Mouse (Mus musculus) activated CD4-positive, CD25-positive, alpha-beta regulatory T cell, adult 4 months (primary cell): ENCODE measurements at regions not wholly inside any gene's neighbourhood (a gene's known extent, or its start where the extent isn't known, plus 50 kb on each side); places are given as distances from the start of the nearest gene placed in this dataset.

ENCODE experiments used
- ATAC-seq: one replicate; pipeline ENCODE4 v1.8.0; 2017

DNA sequence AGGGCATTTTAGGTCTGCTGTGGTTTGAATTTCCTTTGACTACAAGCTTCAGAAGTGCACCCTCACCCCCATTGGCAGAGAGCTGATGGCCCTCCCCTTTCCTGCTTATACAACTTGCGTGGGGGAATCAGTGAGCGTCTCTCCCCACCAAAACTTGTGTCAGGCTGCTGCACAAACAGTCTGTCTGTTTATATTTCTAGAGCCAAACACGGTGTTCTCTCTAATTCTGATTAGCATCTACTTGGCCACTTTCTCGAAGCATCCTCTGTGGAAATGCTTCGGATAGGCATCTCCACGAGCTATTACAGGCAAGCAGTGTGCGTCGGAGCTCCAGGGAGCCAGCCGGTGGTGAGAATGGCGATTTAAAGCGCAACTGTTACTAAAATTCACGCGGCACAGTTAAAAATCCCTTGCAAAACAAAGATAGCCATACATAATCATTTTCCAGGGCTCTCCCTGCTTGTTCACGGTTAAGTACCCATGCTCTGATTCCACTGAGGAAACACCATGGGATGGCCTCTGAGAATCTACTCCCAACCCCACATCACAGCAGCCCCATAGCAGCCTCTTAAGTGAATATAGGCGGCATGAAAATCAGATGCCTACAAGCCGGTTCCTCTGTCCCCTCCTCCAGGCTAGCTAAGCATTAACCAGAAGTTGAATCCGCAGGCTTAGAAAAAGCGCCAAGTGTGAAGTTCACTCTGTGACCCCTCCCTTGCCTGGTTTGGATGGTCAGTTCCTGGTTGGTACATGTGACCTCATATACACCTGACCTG, 273.7 kb upstream of the Sall1 start:
- ATAC-seq, result no peak

DNA sequence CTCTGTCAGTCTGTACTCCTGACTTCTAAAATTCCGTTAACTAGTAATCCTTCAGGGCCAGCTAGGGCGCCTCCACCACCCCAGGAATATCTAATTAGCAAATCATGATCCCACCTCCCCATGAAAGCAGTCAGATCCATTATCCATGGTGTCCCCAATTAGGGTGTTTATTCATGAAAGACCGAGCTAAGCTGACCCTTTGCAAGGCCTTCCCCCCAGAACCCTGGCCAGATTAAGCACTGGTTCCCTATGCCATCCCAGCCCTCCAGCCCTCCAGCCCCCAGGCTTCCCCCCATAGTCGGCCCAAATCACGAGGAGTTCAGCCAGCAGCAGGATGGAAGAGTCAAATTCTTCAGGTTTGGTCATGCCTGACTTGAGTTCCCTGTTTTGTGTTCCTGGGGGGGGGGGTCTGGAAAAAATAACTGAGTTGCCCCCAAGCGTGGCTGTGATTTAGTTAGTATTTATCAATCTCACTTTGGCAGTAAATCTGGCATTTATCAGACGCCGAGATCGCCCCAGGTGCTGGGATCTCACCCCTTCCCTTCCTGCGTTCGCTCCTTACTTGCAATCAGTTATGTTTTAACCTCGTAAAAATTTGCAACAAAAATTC, 272.7 kb upstream of the Sall1 start:
- no peak for ATAC-seq

DNA sequence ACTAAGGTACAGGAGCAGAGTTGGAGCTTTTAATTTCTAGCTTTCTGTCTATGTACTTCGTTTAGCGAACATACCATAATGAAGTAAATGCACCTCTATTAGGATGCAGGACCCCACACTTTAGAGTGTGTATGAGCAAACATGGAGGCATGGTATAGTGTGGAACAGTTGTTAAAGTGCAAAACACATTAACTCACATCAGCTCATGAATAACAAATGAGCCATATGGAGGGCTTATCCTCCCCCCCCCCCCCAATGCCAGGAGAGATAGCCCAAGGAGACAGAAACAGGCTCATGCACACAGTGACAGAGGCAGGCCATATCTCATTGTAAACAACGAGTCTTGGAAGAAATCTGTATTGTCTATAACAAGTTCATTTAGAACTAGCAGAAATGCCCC, 270.9 kb upstream of the Sall1 start:
- ATAC-seq, result no peak

GRCm38 (mm10) chr8:89310696-89311214, 266.8 kb upstream of the Sall1 start:
- no peak for ATAC-seq

GRCm38 (mm10) chr8:89309591-89309990, 265.6 kb upstream of the Sall1 start:
- no peak for ATAC-seq

GRCm38 (mm10) chr8:89308950-89309349, 265.0 kb upstream of the Sall1 start:
- ATAC-seq, result no peak

- no peak for ATAC-seq
Observed at GRCm38 (mm10) chr8:89308532-89308931, 264.6 kb upstream of the Sall1 start.

DNA sequence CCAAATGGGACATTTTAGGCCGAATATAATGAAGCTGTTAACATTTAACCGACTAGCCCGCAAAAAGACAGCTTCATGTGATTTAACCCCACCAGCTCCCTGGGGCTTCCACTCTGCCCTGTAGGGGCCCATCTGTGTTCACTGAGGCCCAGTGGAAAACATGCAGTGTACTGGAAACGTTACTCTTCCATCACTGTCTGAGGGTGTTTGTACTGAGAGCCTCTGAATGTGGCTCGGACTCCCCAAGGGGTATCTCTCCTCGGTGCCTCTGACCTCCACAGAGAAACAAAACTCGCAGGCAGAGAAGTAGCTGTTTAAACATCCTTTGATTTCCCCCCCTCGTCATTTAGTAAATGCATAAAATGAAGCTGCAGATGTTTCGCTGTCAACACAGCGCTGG, 263.6 kb upstream of the Sall1 start:
- ATAC-seq, result no peak

GRCm38 (mm10) chr8:89307085-89307484, 263.1 kb upstream of the Sall1 start:
- no peak for ATAC-seq

DNA sequence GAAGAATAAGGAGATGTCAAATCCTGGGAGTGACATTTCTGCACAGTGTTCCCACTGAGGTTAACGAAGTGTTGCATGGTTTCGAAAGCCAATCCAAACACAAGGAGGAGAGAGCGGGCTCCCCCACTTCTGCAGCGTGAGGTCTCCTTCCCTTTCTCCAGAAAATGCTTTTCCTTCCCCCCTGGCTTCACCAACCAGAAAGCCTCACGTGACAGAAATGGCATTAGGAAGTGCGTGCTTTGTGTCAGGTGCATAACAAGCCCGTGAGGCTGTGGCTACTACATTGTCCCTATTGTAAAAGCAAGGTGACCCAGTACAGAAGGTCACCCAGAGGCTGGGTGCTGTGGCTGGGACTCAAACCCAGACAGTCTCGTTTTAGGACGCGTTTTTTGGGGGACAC, 260.2 kb upstream of the Sall1 start:
- no peak for ATAC-seq

DNA sequence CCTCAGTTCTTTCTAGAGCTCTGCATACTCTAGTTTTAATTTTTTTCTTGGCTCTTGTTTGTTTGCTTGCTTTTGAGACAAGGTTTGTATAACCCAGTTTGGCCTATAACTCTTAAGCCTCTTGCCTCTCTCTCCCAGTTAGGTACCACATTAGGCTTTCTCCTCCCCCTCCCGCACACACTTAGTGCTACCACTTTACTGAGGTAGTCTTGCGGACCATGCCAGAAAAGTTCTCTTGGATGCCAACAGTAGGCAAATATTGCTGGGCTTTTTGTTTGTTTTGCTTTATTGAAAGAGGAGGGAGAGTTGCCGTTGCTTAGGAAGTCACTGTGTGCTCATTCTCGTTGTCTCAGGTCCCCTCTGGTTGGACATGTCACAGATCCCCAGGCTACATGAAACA, 259.4 kb upstream of the Sall1 start:
- no peak for ATAC-seq

DNA sequence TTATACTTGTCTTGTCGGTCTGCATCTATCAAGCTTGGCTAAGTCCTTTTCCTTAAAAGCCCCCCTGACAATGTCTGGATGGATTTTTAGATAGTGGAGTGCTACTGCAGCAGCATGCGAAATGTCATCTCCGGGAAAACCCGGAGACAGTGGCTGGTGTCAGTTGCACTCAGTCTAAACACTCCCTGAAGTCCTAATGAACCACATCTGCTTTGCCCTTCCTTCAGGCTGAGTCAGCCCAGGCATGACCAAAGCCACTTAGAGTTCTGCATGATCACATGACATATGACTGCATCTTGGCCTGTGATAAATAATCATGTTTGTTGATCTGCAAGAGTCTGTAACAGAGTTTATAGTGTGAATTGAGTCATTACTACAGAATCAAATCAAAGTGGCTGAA, 255.7 kb upstream of the Sall1 start:
- ATAC-seq, result no peak

- ATAC-seq, result no peak
Observed at GRCm38 (mm10) chr8:89295686-89296085, 251.7 kb upstream of the Sall1 start.

DNA sequence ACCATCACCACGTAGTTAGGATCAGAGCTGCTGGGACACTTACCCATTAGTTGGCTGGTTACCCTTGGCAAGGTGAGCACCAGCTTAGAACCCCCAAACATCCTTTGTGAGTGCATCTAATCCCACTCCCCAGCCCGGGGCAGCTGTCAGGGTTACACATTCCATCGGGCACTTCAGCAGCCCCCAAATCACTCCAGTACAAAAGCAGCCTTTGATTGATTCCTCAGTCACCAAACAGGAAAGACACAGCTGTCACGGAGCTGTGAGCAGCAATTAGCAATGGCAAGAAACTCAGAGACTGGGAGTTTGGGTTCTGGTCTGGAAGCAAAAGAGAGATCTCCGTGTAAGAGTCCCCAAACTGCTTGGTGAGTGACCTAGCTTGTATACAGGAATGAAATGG, 245.1 kb upstream of the Sall1 start:
- no peak for ATAC-seq

DNA sequence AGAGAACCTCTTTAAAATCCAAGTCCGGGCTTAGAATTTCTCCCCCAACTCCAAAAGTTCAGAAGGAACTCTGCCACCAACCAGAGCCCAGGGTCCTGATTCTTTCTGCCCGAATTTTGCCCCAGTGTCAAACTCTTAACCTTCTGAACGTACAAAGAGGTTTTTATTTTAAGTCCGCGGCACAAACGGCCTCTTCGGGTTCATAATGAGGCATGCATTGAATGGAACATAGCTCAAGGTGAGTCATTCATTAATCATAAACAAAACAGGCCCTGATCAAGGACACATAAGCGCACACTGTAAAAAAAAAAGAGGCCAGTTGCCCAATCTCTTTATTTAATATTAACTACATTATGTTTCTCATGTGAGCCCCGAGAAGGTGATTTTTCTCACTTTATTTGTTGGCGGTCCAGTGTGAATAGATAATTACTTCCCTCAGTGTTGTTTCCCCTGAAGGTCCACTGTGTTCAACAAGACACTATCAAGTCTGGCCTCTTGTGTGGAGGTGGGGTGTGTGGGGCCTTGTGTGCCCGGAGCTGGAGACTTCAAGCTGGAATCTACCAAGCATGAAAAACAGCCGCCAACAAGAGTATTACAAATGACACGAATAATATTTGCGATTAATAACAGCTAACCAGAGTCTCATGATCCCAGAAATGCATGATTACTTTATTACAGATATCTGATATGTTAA, 241.1 kb upstream of the Sall1 start:
- ATAC-seq, result no peak

DNA sequence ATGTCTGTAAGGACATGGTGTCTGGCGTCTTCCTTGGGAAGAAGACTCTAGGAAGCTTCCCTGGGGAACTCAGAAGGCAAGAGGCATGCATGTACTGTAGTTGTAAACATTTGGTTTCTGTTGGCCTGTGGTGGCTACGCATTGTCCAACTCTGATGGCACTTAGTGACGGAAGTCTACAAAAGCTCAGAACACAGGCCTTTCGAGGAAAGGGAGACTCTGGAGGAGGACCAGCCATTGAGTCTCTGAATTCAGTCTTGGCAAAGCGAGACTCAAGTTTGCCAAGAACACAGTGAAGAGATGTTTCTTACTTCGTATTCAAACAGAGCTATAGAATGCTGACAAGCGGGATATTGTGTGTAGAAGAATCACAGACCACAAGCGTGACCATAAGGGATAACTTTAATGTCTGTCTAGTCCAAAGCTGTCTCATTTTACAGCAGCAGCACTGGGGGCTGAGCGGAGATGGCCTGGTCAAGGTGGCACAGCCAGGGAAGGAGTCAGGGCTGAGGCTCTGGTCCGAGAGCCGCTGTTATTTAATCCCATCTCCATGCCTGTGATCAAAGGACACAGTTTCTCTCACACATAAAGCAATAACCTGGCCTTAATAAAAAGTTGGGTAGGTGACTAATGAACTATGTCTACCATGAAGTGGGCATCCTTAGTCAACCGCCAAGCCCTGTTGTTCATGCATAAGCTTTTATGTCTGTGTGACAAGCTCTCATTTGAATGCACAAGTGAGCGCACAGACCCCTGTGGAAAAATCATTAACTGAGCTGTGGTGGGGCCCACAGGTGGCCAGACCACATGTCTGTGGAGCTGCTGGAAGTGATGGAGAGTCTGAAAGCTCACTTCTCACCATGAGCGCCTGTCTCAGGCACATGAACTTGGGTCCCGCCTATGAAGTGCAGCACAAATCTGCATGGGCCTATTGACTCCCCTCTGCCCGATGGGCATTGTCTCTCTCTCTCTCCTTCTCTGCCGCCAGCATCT, 239.4 kb upstream of the Sall1 start:
- no peak for ATAC-seq

GRCm38 (mm10) chr8:89279844-89280243, 235.9 kb upstream of the Sall1 start:
- ATAC-seq, result no peak

DNA sequence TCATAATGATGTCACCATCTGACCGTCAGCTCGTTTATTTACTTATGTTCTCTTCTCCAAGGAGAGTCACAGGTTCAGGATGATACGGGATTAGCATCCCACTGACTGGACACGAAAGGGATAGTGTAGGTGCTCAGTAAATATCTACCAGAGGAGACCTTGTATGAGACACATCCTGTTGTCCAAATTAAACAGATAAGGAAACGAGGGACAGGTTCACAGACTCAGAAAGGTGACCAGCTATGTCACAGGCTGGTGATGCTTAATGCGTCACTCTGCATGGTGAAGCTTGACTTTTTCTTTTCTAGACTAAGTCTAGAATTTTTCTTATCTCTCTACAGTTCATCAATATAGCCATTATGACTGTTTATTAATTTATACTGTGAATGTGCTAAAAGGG, 235.2 kb upstream of the Sall1 start:
- no peak for ATAC-seq

DNA sequence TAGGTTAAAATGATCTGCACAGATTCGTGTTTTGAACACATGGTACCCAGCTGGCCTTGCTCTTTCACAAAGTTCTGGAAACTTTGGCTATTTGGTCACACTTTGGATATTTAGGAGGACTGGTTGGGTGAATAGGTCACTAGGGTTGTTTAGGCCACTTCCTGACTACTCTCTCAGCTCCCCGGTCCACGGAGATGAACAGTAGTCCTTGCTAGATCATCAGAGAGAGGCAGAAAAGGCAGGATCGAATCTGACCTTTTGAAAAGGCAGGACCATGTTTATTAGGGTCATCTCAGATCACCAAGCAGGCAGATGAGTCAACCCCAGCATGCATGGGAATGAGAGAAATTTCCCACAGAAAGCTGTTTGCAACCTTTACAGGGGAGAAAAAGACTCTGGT, 229.3 kb upstream of the Sall1 start:
- no peak for ATAC-seq

DNA sequence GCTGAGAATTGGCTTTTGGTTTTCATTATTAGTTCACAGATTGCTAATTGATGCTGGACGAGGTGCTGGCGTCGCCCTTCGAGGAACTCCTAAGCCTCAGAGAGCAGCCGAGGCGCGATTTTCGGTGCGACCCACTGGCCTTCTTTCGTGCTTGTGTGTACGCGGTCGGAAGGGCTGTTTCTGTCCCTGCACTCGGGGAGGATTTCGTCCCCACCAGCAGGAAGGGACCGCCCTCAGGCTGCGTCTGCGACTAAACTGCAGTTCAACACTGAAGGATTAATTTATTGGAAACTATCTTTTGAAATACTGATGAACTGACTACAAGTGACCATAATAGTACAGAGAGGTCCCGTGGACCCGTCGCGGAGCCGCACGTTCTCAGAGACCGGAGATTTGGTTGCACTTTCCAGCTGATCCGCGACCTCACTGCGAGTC, 228.4 kb upstream of the Sall1 start:
- no peak for ATAC-seq

DNA sequence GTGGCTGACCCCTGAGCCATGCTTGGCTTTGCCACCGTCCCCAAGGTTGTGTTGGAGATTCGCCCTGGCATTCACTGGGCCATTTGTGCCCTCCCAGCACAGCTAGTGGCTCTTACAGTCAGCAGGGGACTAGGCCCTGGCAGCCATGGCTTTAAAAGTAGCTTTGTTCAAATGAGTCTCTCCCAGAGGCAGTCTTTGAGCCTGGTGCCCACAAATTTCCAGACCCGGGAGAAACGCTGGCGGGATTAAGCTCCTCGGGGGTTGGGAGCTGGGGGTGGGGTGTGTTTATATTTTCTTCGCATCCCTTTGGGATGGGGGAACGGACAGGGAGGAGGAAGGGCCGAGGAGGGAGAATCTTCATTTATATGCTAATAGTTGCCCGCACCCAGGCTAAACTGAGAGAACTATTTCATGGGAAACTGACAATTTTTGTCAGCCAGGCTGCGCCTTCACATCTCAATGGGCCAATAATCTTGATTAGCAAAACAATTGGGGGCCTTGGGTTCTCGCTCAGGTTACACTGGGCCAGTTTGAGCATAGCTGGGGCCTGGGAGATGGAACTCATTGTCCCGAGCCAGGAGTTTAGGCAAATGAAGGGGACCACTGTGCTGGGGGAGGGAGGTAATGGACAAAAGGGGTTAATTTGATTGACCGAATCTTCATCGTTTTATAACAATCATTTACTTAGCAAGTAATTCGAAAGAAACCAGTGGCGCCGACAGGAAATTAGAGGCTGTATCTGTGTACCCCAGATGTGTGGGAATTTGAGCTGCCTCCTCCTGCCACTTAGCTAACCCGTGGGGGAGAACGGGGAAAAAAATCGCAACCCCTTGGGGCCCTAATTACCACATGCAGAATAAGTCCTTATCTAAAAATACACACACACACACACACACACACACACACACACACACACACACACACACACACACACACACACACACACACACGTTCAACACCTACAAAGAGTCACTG, 227.7 kb upstream of the Sall1 start:
- no peak for ATAC-seq
